Mouse (Mus musculus): ENCODE measurements around the gene Set. TPM values are rescaled to one million over a fixed set of nuclear protein-coding genes. Genes with fewer than 3 reads are reported as not detected.
A peak's percentile ranks its signal among the peaks of the same experiment; 100 is the strongest.

The Set gene
- 30.4 and 37.4 TPM in 2 replicates for polyA plus RNA-seq (2012; rRNA removed)

GRCm38 (mm10) chr2:30057223-30057904, at the start of gene Set:
Set (plus strand) TSS chr2:30057378.
- H3K27ac ChIP-seq (ENCODE audit: insufficient read depth, low read depth, low read length) = no peak within 1 kb of the TSS
- no peak within 1 kb of the TSS for H3K4me3 ChIP-seq (ENCODE audit: insufficient read depth, low read depth, low read length)
- H3K36me3 ChIP-seq (ENCODE audit: control insufficient read depth, insufficient read depth, low read length) = no peaks in the 10 kb centered on the region
- DNase-seq = peak; percentile 33
- no peaks in the 10 kb centered on the region for H3K27me3 ChIP-seq (replicated peaks; ENCODE audit: control insufficient read depth, insufficient read depth, low read length)
- TF ChIP-seq CTCF (conservative IDR thresholded peaks at IDR 0.05; ENCODE audit: insufficient read depth, insufficient read length, low read depth, low read length) = no peak
- no peak for TF ChIP-seq POLR2A (IDR thresholded peaks at IDR 0.05; ENCODE audit: low read depth, low read length)
- WGBS = 39% methylated on average over 12 of the region's 12 CpGs
- peaks cover 5% of the 10 kb centered on the region; the same call in 1 of the 2 replicates for H3K4me1 ChIP-seq (ENCODE audit: control insufficient read depth, insufficient read depth, low read length)

GRCm38 (mm10) chr2:30009101-30009500, 48.1 kb upstream of the Set start:
- no peaks in the 10 kb centered on the region for H3K4me1 ChIP-seq (ENCODE audit: control insufficient read depth, insufficient read depth, low read length)
- DNase-seq = peak; percentile 64
- peaks cover 27% of the 10 kb centered on the region for H3K36me3 ChIP-seq (ENCODE audit: control insufficient read depth, insufficient read depth, low read length)
- TF ChIP-seq CTCF (conservative IDR thresholded peaks at IDR 0.05; ENCODE audit: insufficient read depth, insufficient read length, low read depth, low read length) (no peak), POLR2A (IDR thresholded peaks at IDR 0.05; ENCODE audit: low read depth, low read length) (no peak)
- H3K4me3 ChIP-seq (ENCODE audit: insufficient read depth, low read depth, low read length) = no peak overlapping the region
- 39% methylated on average over 1 of the region's 1 CpGs for WGBS
- no peak overlapping the region for H3K27ac ChIP-seq (ENCODE audit: insufficient read depth, low read depth, low read length)
- no peaks in the 10 kb centered on the region for H3K27me3 ChIP-seq (replicated peaks; ENCODE audit: control insufficient read depth, insufficient read depth, low read length)

GRCm38 (mm10) chr2:30010840-30011281, 46.3 kb upstream of the Set start:
- H3K36me3 ChIP-seq (ENCODE audit: control insufficient read depth, insufficient read depth, low read length) = peaks cover 34% of the 10 kb centered on the region
- H3K4me3 ChIP-seq (ENCODE audit: insufficient read depth, low read depth, low read length) = no peak overlapping the region
- TF ChIP-seq CTCF (conservative IDR thresholded peaks at IDR 0.05; ENCODE audit: insufficient read depth, insufficient read length, low read depth, low read length) = no peak
- no peak for TF ChIP-seq POLR2A (IDR thresholded peaks at IDR 0.05; ENCODE audit: low read depth, low read length)
- H3K4me1 ChIP-seq (ENCODE audit: control insufficient read depth, insufficient read depth, low read length) = no peaks in the 10 kb centered on the region
- WGBS = 74% methylated on average over 8 of the region's 8 CpGs
- no peak overlapping the region for H3K27ac ChIP-seq (ENCODE audit: insufficient read depth, low read depth, low read length)
- H3K27me3 ChIP-seq (replicated peaks; ENCODE audit: control insufficient read depth, insufficient read depth, low read length) = no peaks in the 10 kb centered on the region
- DNase-seq = peak; percentile 19

GRCm38 (mm10) chr2:30014326-30014966, 42.7 kb upstream of the Set start:
- 71% methylated on average over 11 of the region's 11 CpGs for WGBS
- DNase-seq = peak; percentile 28
- Histone ChIP-seq H3K27ac (ENCODE audit: insufficient read depth, low read depth, low read length) (no peak overlapping the region), H3K4me3 (ENCODE audit: insufficient read depth, low read depth, low read length) (no peak overlapping the region), H3K4me1 (ENCODE audit: control insufficient read depth, insufficient read depth, low read length) (no peaks in the 10 kb centered on the region), H3K27me3 (replicated peaks; ENCODE audit: control insufficient read depth, insufficient read depth, low read length) (no peaks in the 10 kb centered on the region), H3K36me3 (ENCODE audit: control insufficient read depth, insufficient read depth, low read length) (peaks cover 40% of the 10 kb centered on the region)
- TF ChIP-seq CTCF (conservative IDR thresholded peaks at IDR 0.05; ENCODE audit: insufficient read depth, insufficient read length, low read depth, low read length) (no peak), POLR2A (IDR thresholded peaks at IDR 0.05; ENCODE audit: low read depth, low read length) (no peak)

- TF ChIP-seq POLR2A (IDR thresholded peaks at IDR 0.05; ENCODE audit: low read depth, low read length) = no peak
- TF ChIP-seq CTCF (conservative IDR thresholded peaks at IDR 0.05; ENCODE audit: insufficient read depth, insufficient read length, low read depth, low read length) = no peak
- no peak overlapping the region for H3K4me3 ChIP-seq (ENCODE audit: insufficient read depth, low read depth, low read length)
- H3K36me3 ChIP-seq (ENCODE audit: control insufficient read depth, insufficient read depth, low read length) = peaks cover 25% of the 10 kb centered on the region
- no peaks in the 10 kb centered on the region for H3K4me1 ChIP-seq (ENCODE audit: control insufficient read depth, insufficient read depth, low read length)
- 84% methylated on average over 4 of the region's 4 CpGs for WGBS
- no peaks in the 10 kb centered on the region for H3K27me3 ChIP-seq (replicated peaks; ENCODE audit: control insufficient read depth, insufficient read depth, low read length)
- no peak overlapping the region for H3K27ac ChIP-seq (ENCODE audit: insufficient read depth, low read depth, low read length)
- DNase-seq = no peak
Observed at GRCm38 (mm10) chr2:30025454-30025853, 31.7 kb upstream of the Set start.

- Histone ChIP-seq H3K4me1 (ENCODE audit: control insufficient read depth, insufficient read depth, low read length) (no peaks in the 10 kb centered on the region), H3K27ac (ENCODE audit: insufficient read depth, low read depth, low read length) (no peak overlapping the region), H3K27me3 (replicated peaks; ENCODE audit: control insufficient read depth, insufficient read depth, low read length) (no peaks in the 10 kb centered on the region), H3K36me3 (ENCODE audit: control insufficient read depth, insufficient read depth, low read length) (peaks cover 19% of the 10 kb centered on the region), H3K4me3 (ENCODE audit: insufficient read depth, low read depth, low read length) (no peak overlapping the region)
- no peak for TF ChIP-seq CTCF (conservative IDR thresholded peaks at IDR 0.05; ENCODE audit: insufficient read depth, insufficient read length, low read depth, low read length)
- no peak for TF ChIP-seq POLR2A (IDR thresholded peaks at IDR 0.05; ENCODE audit: low read depth, low read length)
- DNase-seq = no peak
- 82% methylated on average over 5 of the region's 5 CpGs for WGBS
Observed at GRCm38 (mm10) chr2:30026997-30027396, 30.2 kb upstream of the Set start.

- TF ChIP-seq CTCF (conservative IDR thresholded peaks at IDR 0.05; ENCODE audit: insufficient read depth, insufficient read length, low read depth, low read length) (no peak; the same call in 1 of the 2 replicates), POLR2A (IDR thresholded peaks at IDR 0.05; ENCODE audit: low read depth, low read length) (no peak)
- Histone ChIP-seq H3K4me3 (ENCODE audit: insufficient read depth, low read depth, low read length) (no peak overlapping the region), H3K4me1 (ENCODE audit: control insufficient read depth, insufficient read depth, low read length) (no peaks in the 10 kb centered on the region), H3K36me3 (ENCODE audit: control insufficient read depth, insufficient read depth, low read length) (peaks cover 5% of the 10 kb centered on the region; the same call in 1 of the 2 replicates), H3K27ac (ENCODE audit: insufficient read depth, low read depth, low read length) (no peak overlapping the region), H3K27me3 (replicated peaks; ENCODE audit: control insufficient read depth, insufficient read depth, low read length) (no peaks in the 10 kb centered on the region)
- 50% methylated on average over 11 of the region's 11 CpGs for WGBS
- DNase-seq = no peak
Observed at GRCm38 (mm10) chr2:30032244-30032846, 24.8 kb upstream of the Set start.

Measured in kidney, adult 2 months (tissue).